Mouse (Mus musculus): ENCODE data around the gene BC052040. TPM values are rescaled to one million over a fixed set of nuclear protein-coding genes. Genes with fewer than 3 reads are reported as not detected.

The BC052040 gene
- total RNA-seq, 2 experiments from 2014 or later = 1.6 to 2.0 TPM

Small RNA genes within 50 kb of the gene (microRNA-seq; reads per million reads assigned to microRNA genes)
- gene Mir1951 = not detected
